Mouse (Mus musculus): ENCODE data around the gene Sync. TPM values are rescaled to one million over a fixed set of nuclear protein-coding genes. Genes with fewer than 3 reads are reported as not detected.

The Sync gene
- total RNA-seq, 1 experiment, result 2.1 TPM

- peaks cover 10 to 45% of the 10 kb centered on the region in 2 experiments; a peak in 3 of 4 replicates for H3K4me1 ChIP-seq (ENCODE audit: control insufficient read depth in 2 of 2, insufficient read depth in 2 of 2, low read length in 2 of 2, poor library complexity in 1 of 2)
- in situ Hi-C loops (cut with MboI; ENCODE audit: low sequenced_read_pairs in 2 of 2, unreplicated experiment in 2 of 2), result no loop called here
- TF ChIP-seq HCFC1 (IDR thresholded peaks at IDR 0.05; ENCODE audit: borderline replicate concordance, insufficient read depth, low read length), result no peak
- TF ChIP-seq ZNF384 (IDR thresholded peaks at IDR 0.05; ENCODE audit: low read depth, low read length), result no peak
- no peak for TF ChIP-seq MAFK (IDR thresholded peaks at IDR 0.05; ENCODE audit: insufficient read depth, low read depth, low read length)
- no peak for TF ChIP-seq CHD2 (IDR thresholded peaks at IDR 0.05; ENCODE audit: low read depth, low read length)
- no peak for TF ChIP-seq ZC3H11A (IDR thresholded peaks at IDR 0.05; ENCODE audit: borderline replicate concordance, low read depth, low read length)
- no peaks in the 10 kb centered on the region for H3K36me3 ChIP-seq (ENCODE audit: control insufficient read depth, insufficient read depth, low read length, poor library complexity, severe bottlenecking)
- no peak for DNase-seq (ENCODE audit: low read depth, low spot score)
- H3K27ac ChIP-seq (ENCODE audit: insufficient read depth, low read depth, low read length, poor library complexity, severe bottlenecking), result peak overlapping the region; percentile 27; the same call in 1 of the 2 replicates
- no peak overlapping the region for H3K4me3 ChIP-seq (ENCODE audit: insufficient read depth in 1 of 2, low read depth in 1 of 2, low read length in 2 of 2, poor library complexity in 1 of 2, severe bottlenecking in 1 of 2)
- peak overlapping the region; percentile 30; the same call in 1 of the 2 replicates for H3K9ac ChIP-seq (ENCODE audit: insufficient read depth, low read depth, low read length, poor library complexity, severe bottlenecking)
- no peaks in the 10 kb centered on the region for H3K9me3 ChIP-seq (ENCODE audit: control insufficient read depth, insufficient read depth, low read depth, low read length)
These were observed 45.5 kb upstream of the Sync start for GRCm38 (mm10) chr4:129241898-129242297.

- no peak for TF ChIP-seq CHD2 (IDR thresholded peaks at IDR 0.05; ENCODE audit: low read depth, low read length)
- TF ChIP-seq ZC3H11A (IDR thresholded peaks at IDR 0.05; ENCODE audit: borderline replicate concordance, low read depth, low read length), result no peak
- no peak for TF ChIP-seq MAFK (IDR thresholded peaks at IDR 0.05; ENCODE audit: insufficient read depth, low read depth, low read length)
- no peak for TF ChIP-seq HCFC1 (IDR thresholded peaks at IDR 0.05; ENCODE audit: borderline replicate concordance, insufficient read depth, low read length)
- no peak for TF ChIP-seq ZNF384 (IDR thresholded peaks at IDR 0.05; ENCODE audit: low read depth, low read length)
- in situ Hi-C loops (cut with MboI; ENCODE audit: low sequenced_read_pairs in 2 of 2, unreplicated experiment in 2 of 2), result no loop called here
- Histone ChIP-seq H3K4me3 (ENCODE audit: insufficient read depth in 1 of 2, low read depth in 1 of 2, low read length in 2 of 2, poor library complexity in 1 of 2, severe bottlenecking in 1 of 2) (peak overlapping the region; percentile 22 to 31; a peak in 3 of 4 replicates), H3K4me1 (ENCODE audit: control insufficient read depth in 2 of 2, insufficient read depth in 2 of 2, low read length in 2 of 2, poor library complexity in 1 of 2) (peaks cover 9 to 42% of the 10 kb centered on the region in 2 experiments; a peak in 3 of 4 replicates), H3K9ac (ENCODE audit: insufficient read depth, low read depth, low read length, poor library complexity, severe bottlenecking) (peak overlapping the region; percentile 30; the same call in 1 of the 2 replicates), H3K9me3 (ENCODE audit: control insufficient read depth, insufficient read depth, low read depth, low read length) (no peaks in the 10 kb centered on the region), H3K36me3 (ENCODE audit: control insufficient read depth, insufficient read depth, low read length, poor library complexity, severe bottlenecking) (no peaks in the 10 kb centered on the region), H3K27ac (ENCODE audit: insufficient read depth, low read depth, low read length, poor library complexity, severe bottlenecking) (peak overlapping the region; percentile 69)
- no peak for DNase-seq (ENCODE audit: low read depth, low spot score)
These were observed 45.1 kb upstream of the Sync start for GRCm38 (mm10) chr4:129242327-129242726.

GRCm38 (mm10) chr4:129242761-129243160 is 44.7 kb upstream of the Sync start:
- Histone ChIP-seq H3K4me3 (ENCODE audit: insufficient read depth in 1 of 2, low read depth in 1 of 2, low read length in 2 of 2, poor library complexity in 1 of 2, severe bottlenecking in 1 of 2) (peak overlapping the region; percentile 22 to 31; a peak in 3 of 4 replicates), H3K4me1 (ENCODE audit: control insufficient read depth in 2 of 2, insufficient read depth in 2 of 2, low read length in 2 of 2, poor library complexity in 1 of 2) (peaks cover 9 to 45% of the 10 kb centered on the region in 2 experiments; a peak in 3 of 4 replicates), H3K36me3 (ENCODE audit: control insufficient read depth, insufficient read depth, low read length, poor library complexity, severe bottlenecking) (no peaks in the 10 kb centered on the region), H3K9ac (ENCODE audit: insufficient read depth, low read depth, low read length, poor library complexity, severe bottlenecking) (peak overlapping the region; percentile 26; the same call in 1 of the 2 replicates), H3K9me3 (ENCODE audit: control insufficient read depth, insufficient read depth, low read depth, low read length) (no peaks in the 10 kb centered on the region), H3K27ac (ENCODE audit: insufficient read depth, low read depth, low read length, poor library complexity, severe bottlenecking) (peak overlapping the region; percentile 69)
- DNase-seq (ENCODE audit: low read depth, low spot score), result no peak
- in situ Hi-C loops (cut with MboI; ENCODE audit: low sequenced_read_pairs in 2 of 2, unreplicated experiment in 2 of 2), result no loop called here
- no peak for TF ChIP-seq HCFC1 (IDR thresholded peaks at IDR 0.05; ENCODE audit: borderline replicate concordance, insufficient read depth, low read length)
- TF ChIP-seq ZC3H11A (IDR thresholded peaks at IDR 0.05; ENCODE audit: borderline replicate concordance, low read depth, low read length), result no peak
- TF ChIP-seq ZNF384 (IDR thresholded peaks at IDR 0.05; ENCODE audit: low read depth, low read length), result no peak
- no peak for TF ChIP-seq CHD2 (IDR thresholded peaks at IDR 0.05; ENCODE audit: low read depth, low read length)
- no peak for TF ChIP-seq MAFK (IDR thresholded peaks at IDR 0.05; ENCODE audit: insufficient read depth, low read depth, low read length)

GRCm38 (mm10) chr4:129244802-129245201 is 42.6 kb upstream of the Sync start:
- TF ChIP-seq CHD2 (IDR thresholded peaks at IDR 0.05; ENCODE audit: low read depth, low read length), result no peak
- no peak for TF ChIP-seq MAFK (IDR thresholded peaks at IDR 0.05; ENCODE audit: insufficient read depth, low read depth, low read length)
- no peak for TF ChIP-seq ZNF384 (IDR thresholded peaks at IDR 0.05; ENCODE audit: low read depth, low read length)
- no peak for TF ChIP-seq HCFC1 (IDR thresholded peaks at IDR 0.05; ENCODE audit: borderline replicate concordance, insufficient read depth, low read length)
- no peak for TF ChIP-seq ZC3H11A (IDR thresholded peaks at IDR 0.05; ENCODE audit: borderline replicate concordance, low read depth, low read length)
- H3K4me1 ChIP-seq (ENCODE audit: control insufficient read depth in 2 of 2, insufficient read depth in 2 of 2, low read length in 2 of 2, poor library complexity in 1 of 2), result peaks cover 14 to 50% of the 10 kb centered on the region in 2 experiments
- H3K9ac ChIP-seq (ENCODE audit: insufficient read depth, low read depth, low read length, poor library complexity, severe bottlenecking), result no peak overlapping the region
- H3K9me3 ChIP-seq (ENCODE audit: control insufficient read depth, insufficient read depth, low read depth, low read length), result no peaks in the 10 kb centered on the region
- DNase-seq (ENCODE audit: low read depth, low spot score), result no peak
- H3K36me3 ChIP-seq (ENCODE audit: control insufficient read depth, insufficient read depth, low read length, poor library complexity, severe bottlenecking), result no peaks in the 10 kb centered on the region
- no peak overlapping the region for H3K27ac ChIP-seq (ENCODE audit: insufficient read depth, low read depth, low read length, poor library complexity, severe bottlenecking)
- no peak overlapping the region for H3K4me3 ChIP-seq (ENCODE audit: insufficient read depth in 1 of 2, low read depth in 1 of 2, low read length in 2 of 2, poor library complexity in 1 of 2, severe bottlenecking in 1 of 2)
- in situ Hi-C loops (cut with MboI; ENCODE audit: low sequenced_read_pairs in 2 of 2, unreplicated experiment in 2 of 2), result no loop called here
